9 mouse cellular contexts compared by ENCODE assay signal in genomic region chr19:47988456-47988855, GRCm38 (mm10). TPM values are rescaled to one million over a fixed set of nuclear protein-coding genes. Genes with fewer than 3 reads are reported as not detected.
DNase-seq lines count a peak whose midpoint lies in the region; ATAC-seq lines count a peak whose summit lies in the region.
"Had no signal": no experiment of that assay in that cellular context is flagged by ENCODE, and none has a peak within 500 bp of the region (broad histone marks: within the 10 kb centered on the region; RNA-seq: fewer than 3 reads in every experiment).

No protein-coding gene starts in this region.

- no peak overlapping the region for H3K9ac ChIP-seq in hindbrain, embryonic 11.5 days (ENCODE audit: low read depth, low read length)
- H3K9ac ChIP-seq in hindbrain, embryonic 12.5 days = no peak overlapping the region
- no peak overlapping the region for H3K9ac ChIP-seq in midbrain, embryonic 14.5 days (replicated peaks; ENCODE audit: low read length)
- H3K9ac ChIP-seq: liver, embryonic 13.5 days had no signal

- no peaks in the 10 kb centered on the region for H3K36me3 ChIP-seq in hindbrain, embryonic 11.5 days (ENCODE audit: control insufficient read depth, insufficient read depth, low read length)
- H3K36me3 ChIP-seq in hindbrain, embryonic 12.5 days = no peaks in the 10 kb centered on the region
- H3K36me3 ChIP-seq in midbrain, embryonic 14.5 days (ENCODE audit: control insufficient read depth, insufficient read depth, low read length) = no peaks in the 10 kb centered on the region
- H3K36me3 ChIP-seq: liver, embryonic 13.5 days had no signal

- H3K9me3 ChIP-seq in hindbrain, embryonic 11.5 days (ENCODE audit: control insufficient read depth, low read length) = no peaks in the 10 kb centered on the region
- H3K9me3 ChIP-seq in hindbrain, embryonic 12.5 days (replicated peaks) = peaks cover 3% of the 10 kb centered on the region; the same call in 1 of the 2 replicates
- H3K9me3 ChIP-seq in midbrain, embryonic 14.5 days (ENCODE audit: control insufficient read depth, low read length) = no peaks in the 10 kb centered on the region
- H3K9me3 ChIP-seq: liver, embryonic 13.5 days had no signal

- ATAC-seq in hindbrain, embryonic 11.5 days (ENCODE audit: low FRiP score) = 0 out of 2 replicates have a peak, but pooled peaks have one; percentile 39
- no peak; the same call in 1 of the 2 replicates for ATAC-seq in hindbrain, embryonic 12.5 days (ENCODE audit: low FRiP score)
- ATAC-seq in midbrain, embryonic 14.5 days (ENCODE audit: low FRiP score, low TSS enrichment) = no peak

- DNase-seq in hindbrain, embryonic 11.5 days (ENCODE audit: low spot score) = peak; percentile 57
- DNase-seq in MN1 (ENCODE audit: low spot score) = peak; percentile 30
- peak; percentile 69 for DNase-seq in embryo, embryonic 11 days
- DNase-seq in kidney, postnatal 4 days = peak; percentile 45 to 62
- DNase-seq in midbrain, embryonic 14.5 days = peak; percentile 79
- no peak for DNase-seq in gastrocnemius, postnatal 36 days
- no peak for DNase-seq in cerebellum, adult 9-11 months
- DNase-seq: liver, embryonic 13.5 days had no signal

- no peaks in the 10 kb centered on the region for H3K27me3 ChIP-seq in hindbrain, embryonic 11.5 days (ENCODE audit: control insufficient read depth, insufficient read depth, low read length)
- no peaks in the 10 kb centered on the region for H3K27me3 ChIP-seq in hindbrain, embryonic 12.5 days
- H3K27me3 ChIP-seq in midbrain, embryonic 14.5 days (ENCODE audit: control insufficient read depth, insufficient read depth, low read length) = no peaks in the 10 kb centered on the region

- no peak overlapping the region for H3K4me3 ChIP-seq in hindbrain, embryonic 11.5 days (ENCODE audit: low read depth, low read length)
- no peak overlapping the region for H3K4me3 ChIP-seq in hindbrain, embryonic 12.5 days
- H3K4me3 ChIP-seq in midbrain, embryonic 14.5 days (replicated peaks; ENCODE audit: low read depth, low read length) = no peak overlapping the region
- H3K4me3 ChIP-seq: liver, embryonic 13.5 days had no signal

- no peak overlapping the region for H3K4me2 ChIP-seq in hindbrain, embryonic 11.5 days (replicated peaks; ENCODE audit: low read depth, low read length)
- H3K4me2 ChIP-seq in hindbrain, embryonic 12.5 days (replicated peaks) = no peak overlapping the region
- no peak overlapping the region for H3K4me2 ChIP-seq in midbrain, embryonic 14.5 days (ENCODE audit: low read length)
- H3K4me2 ChIP-seq: liver, embryonic 13.5 days had no signal

- no peak overlapping the region for H3K27ac ChIP-seq in hindbrain, embryonic 11.5 days (ENCODE audit: low read depth, low read length)
- no peak overlapping the region for H3K27ac ChIP-seq in hindbrain, embryonic 12.5 days
- H3K27ac ChIP-seq in midbrain, embryonic 14.5 days (replicated peaks; ENCODE audit: low read depth, low read length) = no peak overlapping the region
- H3K27ac ChIP-seq: liver, embryonic 13.5 days had no signal

- intact Hi-C loops in gastrocnemius, postnatal 36 days (cut with DNase I) = no loop called here

- H3K4me1 ChIP-seq in hindbrain, embryonic 11.5 days (replicated peaks; ENCODE audit: control insufficient read depth, insufficient read depth, low read length) = no peaks in the 10 kb centered on the region
- peaks cover 8% of the 10 kb centered on the region; the same call in 1 of the 2 replicates for H3K4me1 ChIP-seq in hindbrain, embryonic 12.5 days
- no peaks in the 10 kb centered on the region; the same call in 1 of the 2 replicates for H3K4me1 ChIP-seq in midbrain, embryonic 14.5 days (ENCODE audit: control insufficient read depth, insufficient read depth, low read length)
- H3K4me1 ChIP-seq: liver, embryonic 13.5 days had no signal

- WGBS in hindbrain, embryonic 11.5 days = 42% methylated on average over 16 of the region's 16 CpGs
- 31% methylated on average over 16 of the region's 16 CpGs for WGBS in hindbrain, embryonic 12.5 days
- 36% methylated on average over 16 of the region's 16 CpGs for WGBS in midbrain, embryonic 14.5 days

RNA-seq across cellular contexts. Expression of gene Cfap58, which starts 51.0 kb away (rescaled TPM):
- 0.36 and 0.37 TPM in 2 replicates for polyA plus RNA-seq in hindbrain, embryonic 11.5 days (2014; fragmentation: Nextera tagmentation; extraction: Ambion mirVana)
- 0.30 and 0.72 TPM in 2 replicates for polyA plus RNA-seq in hindbrain, embryonic 12.5 days (2016; fragmentation: Nextera tagmentation; extraction: Ambion mirVana)
- 0.47 and 0.89 TPM in 2 replicates for polyA plus RNA-seq in midbrain, embryonic 14.5 days (2014; fragmentation: Nextera tagmentation; extraction: Ambion mirVana)
- total RNA-seq in gastrocnemius, postnatal 36 days (2021) = not detected
- polyA plus RNA-seq: liver, embryonic 13.5 days had no signal

Comparison
In these comparisons a context has a peak if more than half of its experiments do, and no peak if none do; other contexts are left out.
1. DNase-seq: peak in hindbrain, embryonic 11.5 days (single experiment), MN1 (single experiment), embryo, embryonic 11 days (single experiment), kidney, postnatal 4 days (2 of 2) and midbrain, embryonic 14.5 days (single experiment); none in gastrocnemius, postnatal 36 days (0 of 2) and cerebellum, adult 9-11 months (single experiment).